Mouse (Mus musculus): ENCODE data around the gene Ckap4. TPM values are rescaled to one million over a fixed set of nuclear protein-coding genes. Genes with fewer than 3 reads are reported as not detected.
"Not testable (repeated sequence)": the region's sequence is repeated elsewhere in the genome, so short reads cannot be mapped to it uniquely, and the experiment has no call there.

Ckap4 gene
- total RNA-seq, 4 experiments from 2014 or later = 5.3 to 7.8 (median 5.7) TPM

DNA sequence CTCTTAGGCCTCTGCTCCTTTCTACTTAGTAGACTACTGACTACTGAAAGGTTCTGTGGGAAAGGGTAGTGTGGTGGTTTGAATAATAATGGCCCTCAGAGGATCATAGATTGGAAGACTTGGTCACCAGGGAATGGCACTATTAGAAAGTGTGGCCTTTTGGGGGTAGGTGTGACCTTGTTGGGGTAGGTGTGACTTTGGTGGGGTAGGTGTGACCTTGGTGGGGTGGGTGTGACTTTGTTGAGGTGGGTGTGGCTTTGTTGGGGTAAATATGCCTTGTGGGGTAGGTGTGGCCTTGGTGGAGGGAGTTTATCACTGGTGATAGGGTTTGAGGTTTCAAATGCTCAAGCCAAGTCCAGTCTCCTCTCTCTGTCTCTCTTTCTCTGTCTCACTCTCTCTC is 21.1 kb downstream of the Ckap4 start:
- DNase-seq (ENCODE audit: low spot score in 2 of 2) = no peak

DNA sequence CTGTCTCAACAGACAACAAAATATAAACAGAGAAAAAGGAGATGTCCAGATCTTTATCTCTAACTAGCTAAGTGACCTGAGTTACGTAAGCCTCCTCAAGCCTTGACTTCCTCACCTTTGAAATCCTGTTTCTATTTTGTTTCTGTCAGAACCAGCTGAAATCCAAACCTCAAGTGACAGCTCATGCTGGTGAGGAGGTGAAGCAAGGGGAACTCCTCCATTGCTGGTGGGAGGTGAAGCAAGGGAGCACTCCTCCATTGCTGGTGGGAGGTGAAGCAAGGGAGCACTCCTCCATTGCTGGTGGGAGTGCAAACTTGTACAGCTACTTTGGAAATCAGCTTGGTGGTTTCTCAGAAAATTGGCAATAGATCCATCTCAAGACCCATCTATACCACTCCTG is 25.3 kb downstream of the Ckap4 start:
- DNase-seq (ENCODE audit: low spot score in 2 of 2) = no peak

DNA sequence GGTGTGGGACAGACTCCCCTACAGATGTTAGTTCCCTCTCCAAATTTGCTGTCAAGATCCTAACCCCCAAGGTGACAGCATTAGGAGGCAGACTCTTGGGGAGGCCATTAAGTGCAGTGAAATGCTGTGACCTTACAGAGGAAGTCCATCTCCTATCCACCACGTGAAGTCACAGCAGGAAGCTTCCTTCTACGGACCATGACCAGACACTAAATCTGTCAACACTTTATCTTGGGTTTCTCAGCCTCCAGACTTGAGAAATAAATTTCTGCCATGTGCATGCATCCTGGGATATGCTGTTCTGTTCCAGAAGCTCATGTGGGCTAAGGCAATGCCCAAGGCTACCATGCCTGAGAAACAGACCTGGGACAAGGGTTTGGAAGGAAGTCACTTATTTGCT is 35.0 kb downstream of the Ckap4 start:
- no peak for DNase-seq (ENCODE audit: low spot score in 2 of 2)

DNA sequence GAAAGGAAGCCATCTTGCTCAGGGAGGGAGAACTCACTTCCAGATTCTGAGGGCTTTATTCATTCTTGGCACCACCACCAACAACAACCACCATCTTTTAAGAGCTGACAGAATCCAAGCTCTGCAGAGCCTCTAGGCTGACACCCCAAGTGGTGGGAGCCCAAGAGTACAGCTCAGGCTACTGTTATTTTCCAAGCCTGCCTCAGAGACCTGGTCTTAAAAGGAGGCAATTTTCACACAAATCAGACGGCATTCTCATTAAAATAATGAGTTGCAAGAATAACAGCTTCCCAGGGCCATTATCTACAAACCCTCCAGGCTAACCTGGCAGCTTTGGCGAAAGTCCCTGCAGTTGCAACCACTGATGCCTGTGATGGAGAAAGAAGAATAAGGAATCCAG is 37.1 kb downstream of the Ckap4 start:
- DNase-seq (ENCODE audit: low spot score in 2 of 2) = no peak

DNA sequence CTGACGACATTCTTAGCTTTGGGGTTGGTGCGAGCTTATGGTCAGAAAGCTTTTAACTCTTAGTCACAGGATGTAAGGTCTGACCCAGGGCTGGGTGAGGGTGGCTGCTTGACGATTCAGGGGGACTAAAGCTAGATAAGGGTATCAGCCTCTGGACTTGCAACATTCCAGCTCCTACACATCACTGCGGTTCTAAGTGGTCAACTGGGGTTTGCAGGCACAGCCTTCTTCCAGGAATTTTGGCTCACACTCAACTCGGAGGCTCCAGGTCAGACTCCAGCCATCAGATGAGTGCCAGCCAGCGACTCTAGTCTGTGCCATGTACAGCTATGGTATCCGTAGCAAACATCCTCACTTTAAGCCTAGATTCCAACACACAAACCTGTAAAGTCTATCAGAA is 39.4 kb downstream of the Ckap4 start:
- DNase-seq (ENCODE audit: low spot score in 2 of 2) = no peak

DNA sequence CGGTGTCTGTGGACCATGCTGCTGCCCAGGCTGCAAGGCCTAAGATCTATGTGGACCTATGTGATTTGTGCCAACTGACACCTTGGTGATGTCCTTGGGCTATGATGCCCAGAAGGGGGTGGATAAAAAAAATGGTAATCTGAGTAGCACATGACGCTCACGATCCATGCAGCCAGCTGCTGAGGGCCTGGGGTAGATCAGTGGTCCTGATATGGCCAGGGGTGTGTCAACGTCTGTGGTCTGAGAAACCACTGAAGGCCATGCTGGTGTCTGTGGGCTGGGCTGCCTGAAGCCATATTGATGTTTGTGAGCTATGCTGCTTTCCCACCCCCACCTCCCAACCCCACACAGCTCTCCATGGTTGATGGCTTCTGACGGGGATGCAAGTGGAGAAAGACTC is 43.7 kb downstream of the Ckap4 start:
- DNase-seq (ENCODE audit: low spot score in 2 of 2) = no peak

DNA sequence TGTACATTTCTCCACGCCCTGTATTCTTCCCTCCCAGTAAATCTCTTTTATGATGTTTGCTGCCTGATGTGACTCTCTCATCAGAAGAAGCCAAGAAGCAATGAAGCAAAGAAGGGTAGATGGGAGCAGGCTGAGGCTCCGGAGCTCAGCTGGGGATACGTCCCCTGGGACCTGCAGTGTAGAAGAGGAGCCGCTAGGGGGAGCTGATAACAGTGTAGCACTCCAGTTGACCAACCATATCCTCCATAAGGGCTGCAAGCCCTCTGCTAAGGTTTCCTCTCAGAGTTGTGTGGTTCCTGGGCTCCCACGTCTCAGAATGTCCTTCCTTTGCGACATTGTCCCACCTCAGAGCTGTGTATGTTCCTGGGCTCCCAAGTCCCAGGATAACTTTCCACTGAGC is 45.5 kb downstream of the Ckap4 start:
- peak; percentile 32 to 33 for DNase-seq (ENCODE audit: low spot score in 2 of 2)

DNA sequence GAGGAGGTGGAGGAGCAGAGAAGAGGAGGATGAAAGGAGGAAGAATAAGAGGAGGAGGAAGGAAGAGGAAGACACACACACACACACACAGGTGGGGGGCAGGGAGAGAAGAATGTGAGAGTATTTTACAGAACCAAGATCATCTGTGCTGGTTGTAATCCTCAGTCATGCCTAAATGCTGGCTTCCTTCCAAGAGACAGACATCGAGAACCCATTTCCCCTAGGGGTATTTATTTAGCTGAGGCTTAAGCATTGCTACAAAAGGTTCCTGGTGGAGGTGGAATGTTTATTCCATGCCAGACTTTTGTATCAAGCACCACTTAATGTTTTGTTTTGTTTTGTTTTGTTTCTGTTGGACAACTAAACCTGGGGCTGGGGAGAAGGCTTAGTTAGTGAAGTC is 49.2 kb downstream of the Ckap4 start:
- no peak for DNase-seq (ENCODE audit: low spot score in 2 of 2)

DNA sequence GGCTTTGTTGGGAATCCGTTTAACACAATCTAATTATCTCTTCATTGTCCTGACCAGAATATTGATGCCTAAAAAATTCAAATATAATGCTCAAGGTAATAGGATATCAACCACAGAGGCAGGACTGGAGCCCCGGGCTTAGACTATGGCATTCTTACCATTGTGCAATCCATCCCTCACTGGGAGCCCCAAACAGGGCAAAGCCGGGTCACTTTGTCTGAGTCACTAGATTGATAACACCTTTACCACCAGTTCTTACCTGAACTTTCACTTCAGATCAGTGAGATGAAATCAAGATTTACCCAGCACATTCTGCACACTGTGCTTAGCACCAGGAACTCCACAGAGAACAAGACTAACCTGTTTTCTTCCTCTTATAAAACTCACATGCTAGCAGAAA is 50.3 kb downstream of the Ckap4 start:
- no peak for DNase-seq (ENCODE audit: low spot score in 2 of 2)

DNA sequence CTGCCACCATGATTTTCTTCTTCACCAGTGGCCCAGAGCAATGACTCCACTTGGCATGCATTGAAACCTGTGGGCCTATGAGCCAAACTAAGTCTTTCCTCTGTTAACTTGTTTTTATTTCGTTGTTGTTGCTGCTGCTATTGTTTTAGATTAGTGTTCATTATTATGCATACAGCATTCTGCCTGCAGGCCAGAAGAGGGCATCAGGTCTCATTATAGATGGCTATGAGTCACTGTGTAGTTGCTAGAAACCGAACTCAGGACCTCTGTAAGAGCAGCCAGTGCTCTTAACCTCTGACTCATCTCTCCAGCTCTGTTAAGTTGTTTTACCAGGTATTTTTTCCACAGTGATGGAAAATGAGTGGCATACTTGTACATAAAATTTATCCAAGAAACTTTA is 50.8 kb downstream of the Ckap4 start:
- no peak for DNase-seq (ENCODE audit: low spot score in 2 of 2)

DNA sequence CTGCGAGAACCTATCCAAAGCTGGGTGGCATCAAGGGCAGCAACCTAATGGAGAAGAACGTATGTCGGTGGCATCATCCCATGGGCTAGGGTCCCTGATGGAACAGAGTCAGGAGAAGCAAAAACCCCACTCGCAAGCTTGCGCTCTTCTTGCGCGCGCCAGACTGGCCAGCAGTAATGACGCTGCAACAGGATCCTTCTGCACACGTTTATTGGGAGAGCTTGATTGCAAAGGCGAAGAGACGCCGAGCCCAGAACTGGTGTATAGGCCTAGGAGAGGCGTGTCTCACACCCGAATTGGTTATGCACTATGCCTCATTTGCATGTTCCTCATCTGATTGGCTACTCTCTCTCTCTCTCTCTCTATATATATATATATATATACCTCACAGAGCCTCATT is 51.4 kb downstream of the Ckap4 start:
- not testable (repeated sequence) for DNase-seq (ENCODE audit: low spot score in 2 of 2)

DNA sequence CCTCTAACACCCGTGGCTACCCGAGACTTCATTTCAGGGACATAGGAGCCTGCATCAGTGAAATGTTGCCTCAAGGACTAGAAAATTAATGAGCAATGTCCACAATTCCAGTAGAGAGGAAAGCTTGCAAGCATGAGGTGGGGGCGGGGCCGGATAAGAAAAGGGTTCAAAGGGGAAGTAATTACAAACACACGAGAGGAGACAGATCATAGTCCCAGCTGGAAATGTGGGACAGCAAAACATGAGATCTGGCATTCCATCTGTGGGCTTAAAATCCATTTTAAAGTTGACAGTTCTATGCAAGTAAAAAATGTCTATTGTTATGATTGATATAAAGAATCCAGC is 52.6 kb downstream of the Ckap4 start:
- DNase-seq (ENCODE audit: low spot score in 2 of 2) = no peak

DNA sequence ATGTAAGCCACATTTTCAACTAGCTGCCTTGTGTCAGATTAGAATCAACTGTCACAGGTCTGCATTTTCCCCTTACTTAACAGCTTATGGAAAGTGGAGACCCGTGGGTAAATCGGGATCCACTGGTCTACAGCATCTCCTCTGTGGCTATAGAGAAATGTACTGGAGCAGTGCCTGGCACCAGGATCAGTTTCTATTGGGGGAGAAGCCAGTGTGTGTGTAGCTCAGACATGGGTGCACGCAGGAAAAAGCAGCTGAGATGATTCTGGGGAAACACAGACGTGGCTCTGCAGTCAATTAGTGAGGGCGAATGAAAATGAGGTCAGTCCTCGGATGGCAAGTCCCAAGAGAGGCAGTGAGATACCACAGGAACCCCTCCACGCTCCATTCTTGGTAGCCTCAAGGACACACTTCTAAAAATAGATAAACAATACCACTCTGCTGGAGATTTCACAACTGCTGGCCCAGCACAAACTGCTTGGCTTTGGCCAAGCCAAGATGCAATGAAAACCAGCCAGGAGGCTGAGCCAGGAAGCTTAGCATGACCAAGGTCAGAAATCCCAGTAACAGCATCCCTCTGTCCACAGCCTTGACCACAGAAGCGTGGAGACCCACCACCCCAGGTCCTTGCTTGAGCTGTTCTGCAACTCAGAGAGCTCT is 53.1 kb downstream of the Ckap4 start:
- DNase-seq (ENCODE audit: low spot score in 2 of 2) = peak; percentile 4 to 39

DNA sequence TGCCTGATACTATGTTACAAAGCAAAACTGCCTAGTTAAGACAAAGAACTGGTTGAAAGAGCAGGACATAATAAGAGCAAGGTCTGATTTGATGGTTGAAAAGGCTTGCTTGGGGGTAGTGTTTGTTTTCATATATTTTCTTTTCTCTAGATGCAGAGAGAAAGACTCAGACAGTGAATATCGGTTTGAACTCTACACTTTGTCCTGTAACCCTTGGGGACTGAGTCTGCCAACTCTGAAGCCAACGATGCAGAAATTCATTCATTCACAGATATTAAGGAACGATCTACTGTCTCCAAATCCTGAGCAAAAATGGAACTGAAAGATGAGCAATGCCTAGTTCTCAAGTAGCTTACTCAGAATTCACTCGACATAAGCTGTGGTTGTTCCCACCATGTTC is 53.7 kb downstream of the Ckap4 start:
- DNase-seq (ENCODE audit: low spot score in 2 of 2) = no peak

DNA sequence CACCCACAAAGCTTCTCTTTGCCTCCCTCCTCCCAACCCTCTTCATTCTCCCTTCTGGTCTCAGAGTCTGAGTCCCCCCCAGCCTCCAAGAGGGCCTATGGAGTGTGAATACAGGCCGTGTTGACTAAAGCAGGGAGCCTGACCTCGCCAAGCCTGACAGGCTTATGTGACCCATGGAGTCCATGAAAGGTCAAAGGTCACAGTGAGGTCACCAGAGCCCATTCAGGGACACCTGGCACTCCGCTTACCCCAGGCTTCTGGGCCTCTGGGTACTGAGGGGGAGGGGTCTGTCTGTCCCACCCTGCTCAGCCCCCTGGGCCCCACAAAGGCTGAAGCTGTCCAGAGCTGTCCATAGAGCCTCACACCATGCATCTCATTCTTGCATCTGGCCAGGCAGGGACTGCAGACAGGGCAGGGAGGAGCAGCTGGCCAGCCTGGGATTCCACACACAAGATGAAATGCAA is 56.2 kb downstream of the Ckap4 start:
- DNase-seq (ENCODE audit: low spot score in 2 of 2) = no peak

DNA sequence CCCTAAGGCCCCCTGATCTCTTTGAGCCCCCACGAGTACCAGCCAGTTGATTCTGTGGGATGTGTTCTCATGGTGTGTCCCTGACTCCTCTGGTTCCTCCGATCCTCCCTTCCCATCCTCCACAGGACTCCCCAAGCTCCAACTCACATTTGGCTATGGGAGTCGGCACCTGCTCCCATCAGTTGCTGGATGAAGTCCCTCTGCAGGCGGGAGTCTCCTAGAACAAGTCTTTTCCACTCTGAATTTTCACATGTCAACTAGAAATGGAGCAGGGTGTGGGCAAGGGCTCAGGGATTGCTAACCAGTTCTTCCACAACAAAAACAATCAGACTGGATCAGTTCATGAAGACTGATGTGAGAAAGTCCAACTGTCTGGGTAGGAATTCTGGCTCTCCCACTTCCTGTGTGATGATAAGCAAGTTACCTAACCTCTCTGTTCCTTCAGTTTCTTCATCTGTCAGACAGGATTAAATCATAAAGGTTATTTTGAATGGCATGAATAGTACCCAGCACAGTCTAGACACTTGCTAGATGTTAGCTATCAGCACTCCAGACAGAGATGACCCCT is 56.7 kb downstream of the Ckap4 start:
- DNase-seq (ENCODE audit: low spot score in 2 of 2) = no peak

Other genes with a start within 250 kb of the Ckap4 start
- gene Nuak1, start 93.5 kb downstream of the Ckap4 start, total RNA-seq (2022) = 10 to 100 TPM; 16.4 to 23.6 (median 17.2) TPM
- 10 to 100 TPM; 31.0 to 44.5 (median 39.1) TPM for gene Tcp11l2, start 42.6 kb upstream of the Ckap4 start, total RNA-seq (2022)
- gene Polr3b, start 88.2 kb upstream of the Ckap4 start, total RNA-seq (2022) = 1 to 10 TPM; 8.6 to 9.5 (median 8.7) TPM
- gene Rfx4, start 222.0 kb upstream of the Ckap4 start, total RNA-seq (2022) = not detected